Mouse (Mus musculus) MEL (cell line): ENCODE measurements at regions not wholly inside any gene's neighbourhood (a gene's known extent, or its start where the extent isn't known, plus 50 kb on each side); places are given as distances from the start of the nearest gene placed in this dataset.

ENCODE experiments used
- BHLHE40 ChIP-seq: IDR thresholded peaks from 2 replicates; pipeline ENCODE4 v1.6.1; 2012; ENCODE audit warnings: low read depth, mild to moderate bottlenecking, inconsistent platforms, low read length, improper control_type of control experiment, borderline replicate concordance
- CHD2 ChIP-seq: IDR thresholded peaks from 2 replicates; pipeline ENCODE4 v1.6.1; 2011; ENCODE audit warnings: low read length, improper control_type of control experiment
- EP300 ChIP-seq, 2 experiments: IDR thresholded peaks; 2 replicates each; pipeline ENCODE4 v1.6.1; 2011; ENCODE audit warnings: improper control_type of control experiment in 2 of 2, low read length in 2 of 2, low read depth in 1 of 2, mild to moderate bottlenecking in 1 of 2
- MAFK ChIP-seq: IDR thresholded peaks from 2 replicates; pipeline ENCODE4 v1.6.1; 2011; ENCODE audit warnings: low read depth, mild to moderate bottlenecking, low read length, improper control_type of control experiment, borderline replicate concordance
- POLR2A ChIP-seq, 2 experiments: IDR thresholded peaks; 2 replicates each; pipeline ENCODE4 v1.6.1; 2011 to 2012; ENCODE audit warnings: low read length in 2 of 2, mild to moderate bottlenecking in 2 of 2, control low read depth in 1 of 2, improper control_type of control experiment in 1 of 2, low read depth in 1 of 2, moderate library complexity in 1 of 2; ENCODE audit not compliant: control insufficient read depth in 1 of 2, insufficient read depth in 1 of 2, poor library complexity in 1 of 2
- USF1 ChIP-seq: IDR thresholded peaks from 2 replicates; pipeline ENCODE4 v1.6.1; 2014; ENCODE audit warnings: low read depth, mild to moderate bottlenecking, inconsistent platforms, low read length, improper control_type of control experiment, moderate library complexity
- USF2 ChIP-seq, 2 experiments: IDR thresholded peaks; 2 replicates each; pipeline ENCODE4 v1.6.1; 2011 to 2012; ENCODE audit warnings: improper control_type of control experiment in 2 of 2, low read length in 2 of 2, borderline replicate concordance in 1 of 2, inconsistent platforms in 1 of 2, low read depth in 1 of 2, mild to moderate bottlenecking in 1 of 2; ENCODE audit not compliant: insufficient read depth in 1 of 2
- ZC3H11A ChIP-seq: IDR thresholded peaks from 2 replicates; pipeline ENCODE4 v1.6.1; 2012; ENCODE audit warnings: low read depth, mild to moderate bottlenecking, inconsistent platforms, low read length, improper control_type of control experiment

- TF ChIP-seq BHLHE40 (no peak), ZC3H11A (no peak), USF1 (no peak), CHD2 (no peak), POLR2A (IDR thresholded peaks at IDR 0.05; ENCODE audit: control insufficient read depth in 1 of 2, insufficient read depth in 1 of 2, low read depth in 1 of 2, low read length in 2 of 2, poor library complexity in 1 of 2) (no peak), USF2 (IDR thresholded peaks at IDR 0.05; ENCODE audit: borderline replicate concordance in 1 of 2, insufficient read depth in 1 of 2, low read depth in 1 of 2, low read length in 2 of 2) (no peak), MAFK (no peak), EP300 (IDR thresholded peaks at IDR 0.05; ENCODE audit: low read depth in 1 of 2, low read length in 2 of 2) (no peak)
Measured at GRCm38 (mm10) chr9:61295001-61295400, 77.2 kb upstream of the Tle3 start.
